ENCODE assay signal across 26 mouse cellular contexts in the genomic region with DNA sequence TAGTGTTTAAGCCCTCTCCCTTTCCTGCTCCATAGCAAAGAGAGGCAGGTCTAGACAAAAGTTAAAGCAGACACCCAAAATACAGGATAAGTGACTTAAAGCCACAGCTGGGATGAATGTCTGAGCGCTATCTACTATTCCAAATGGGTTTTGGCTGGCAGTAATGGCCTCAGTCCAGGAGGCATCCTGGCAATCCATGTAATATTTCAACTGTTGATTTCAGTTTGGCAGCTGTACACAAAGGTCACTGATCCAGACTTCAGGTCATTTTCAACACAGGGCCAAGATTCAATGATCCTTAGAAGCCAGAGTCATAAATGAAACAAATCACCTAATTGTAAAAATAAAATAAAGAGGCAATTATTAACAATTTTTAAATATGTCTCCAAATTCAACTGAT.
DNase-seq lines count a peak whose midpoint lies in the region; ATAC-seq and TF ChIP-seq lines count a peak whose summit lies in the region.
"Had no signal": no experiment of that assay in that cellular context is flagged by ENCODE, and none has a peak within 500 bp of the region (broad histone marks: within the 10 kb centered on the region; RNA-seq: fewer than 3 reads in every experiment).

No protein-coding gene starts in this region.

- H3K9ac ChIP-seq in kidney, embryonic 14.5 days (ENCODE audit: low read depth, low read length), result no peak overlapping the region
- H3K9ac ChIP-seq: forebrain, embryonic 12.5 days; hindbrain, embryonic 12.5 days; intestine, embryonic 15.5 days; limb, embryonic 13.5 days; liver, embryonic 13.5 days; midbrain, embryonic 15.5 days had no signal

- H3K27ac ChIP-seq in kidney, adult 2 months (ENCODE audit: insufficient read depth, low read depth, low read length), result no peak overlapping the region
- no peak overlapping the region for H3K27ac ChIP-seq in kidney, embryonic 14.5 days (ENCODE audit: low read depth, low read length)
- H3K27ac ChIP-seq: forebrain, embryonic 12.5 days; hindbrain, embryonic 12.5 days; hindbrain, postnatal 0 days; intestine, embryonic 15.5 days; limb, embryonic 13.5 days; liver, embryonic 13.5 days; macrophage; midbrain, embryonic 15.5 days had no signal

- H3K4me3 ChIP-seq in kidney, adult 2 months (ENCODE audit: insufficient read depth, low read depth, low read length), result no peak overlapping the region
- H3K4me3 ChIP-seq in kidney, embryonic 14.5 days (ENCODE audit: low read length), result no peak overlapping the region
- H3K4me3 ChIP-seq: erythroblast, embryonic 14.5 days; forebrain, embryonic 12.5 days; hindbrain, embryonic 12.5 days; intestine, embryonic 15.5 days; limb, embryonic 13.5 days; liver, embryonic 13.5 days; midbrain, embryonic 15.5 days had no signal

- peak; percentile 19 to 38 for DNase-seq in cerebellum, postnatal 14 days
- no peak for DNase-seq in cerebellum, postnatal 4 days (ENCODE audit: low spot score in 2 of 2)
- DNase-seq in kidney, adult 2 months, result peak; percentile 37
- peak; percentile 6 for DNase-seq in adipocyte (ENCODE audit: low spot score)
- DNase-seq in heart, postnatal 10 days, result peak; percentile 59 to 70
- DNase-seq in right cerebral cortex, postnatal 36 days (ENCODE audit: low spot score in 2 of 2), result no peak
- DNase-seq: B cell, adult 2 months; cerebellum, adult 9-10 months; gastrocnemius, postnatal 14 days; kidney, postnatal 14 days; liver, embryonic 13.5 days; lung, adult 2 months; lung, postnatal 10 days; right cerebral cortex, postnatal 25 days; spleen, adult 18-20 months; thymus, postnatal 14 days had no signal

- no peak overlapping the region for H3K4me2 ChIP-seq in kidney, embryonic 14.5 days (replicated peaks; ENCODE audit: low read depth, low read length)
- H3K4me2 ChIP-seq: forebrain, embryonic 12.5 days; hindbrain, embryonic 12.5 days; intestine, embryonic 15.5 days; limb, embryonic 13.5 days; liver, embryonic 13.5 days; midbrain, embryonic 15.5 days had no signal

- intact Hi-C loops in heart, postnatal 10 days (cut with DNase I), result loop anchor here (5.0 to 10.0 kb wide), 3 partner anchors 33 to 315 kb away; no protein-coding TSS in a partner anchor

- TF ChIP-seq POLR2A in kidney, adult 2 months (IDR thresholded peaks at IDR 0.05; ENCODE audit: low read depth, low read length), result no peak

- H3K4me1 ChIP-seq in kidney, adult 2 months (ENCODE audit: control insufficient read depth, insufficient read depth, low read length), result no peaks in the 10 kb centered on the region
- no peaks in the 10 kb centered on the region for H3K4me1 ChIP-seq in kidney, embryonic 14.5 days (ENCODE audit: control insufficient read depth, insufficient read depth, low read length)
- H3K4me1 ChIP-seq: forebrain, embryonic 12.5 days; hindbrain, embryonic 12.5 days; intestine, embryonic 15.5 days; limb, embryonic 13.5 days; liver, embryonic 13.5 days; midbrain, embryonic 15.5 days had no signal

- no peaks in the 10 kb centered on the region for H3K36me3 ChIP-seq in kidney, adult 2 months (ENCODE audit: control insufficient read depth, insufficient read depth, low read length)
- H3K36me3 ChIP-seq in kidney, embryonic 14.5 days (ENCODE audit: control insufficient read depth, insufficient read depth, low read length), result no peaks in the 10 kb centered on the region
- H3K36me3 ChIP-seq: forebrain, embryonic 12.5 days; hindbrain, embryonic 12.5 days; intestine, embryonic 15.5 days; limb, embryonic 13.5 days; liver, embryonic 13.5 days; midbrain, embryonic 15.5 days had no signal

- no peaks in the 10 kb centered on the region for H3K9me3 ChIP-seq in kidney, embryonic 14.5 days (ENCODE audit: control insufficient read depth, low read length)
- H3K9me3 ChIP-seq: forebrain, embryonic 12.5 days; hindbrain, embryonic 12.5 days; intestine, embryonic 15.5 days; limb, embryonic 13.5 days; liver, embryonic 13.5 days; midbrain, embryonic 15.5 days had no signal

- no peak for TF ChIP-seq CTCF in kidney, adult 2 months (conservative IDR thresholded peaks at IDR 0.05; ENCODE audit: insufficient read depth, insufficient read length, low read depth, low read length)

- 78% methylated on average over 1 of the region's 1 CpGs for WGBS in kidney, adult 2 months
- WGBS in kidney, embryonic 14.5 days, result 83% methylated on average over 1 of the region's 1 CpGs

- no peaks in the 10 kb centered on the region for H3K27me3 ChIP-seq in kidney, adult 2 months (replicated peaks; ENCODE audit: control insufficient read depth, insufficient read depth, low read length)
- no peaks in the 10 kb centered on the region for H3K27me3 ChIP-seq in kidney, embryonic 14.5 days (ENCODE audit: control insufficient read depth, insufficient read depth, low read length)
- H3K27me3 ChIP-seq: forebrain, embryonic 12.5 days; hindbrain, embryonic 12.5 days; intestine, embryonic 15.5 days; limb, embryonic 13.5 days; liver, embryonic 13.5 days; midbrain, embryonic 15.5 days had no signal

- no peak for ATAC-seq in kidney, embryonic 14.5 days (ENCODE audit: low FRiP score, low TSS enrichment)
- no peak for ATAC-seq in activated CD4-positive, CD25-positive, alpha-beta regulatory T cell, adult 4 months
- ATAC-seq: hindbrain, postnatal 0 days; intestine, embryonic 15.5 days; midbrain, embryonic 15.5 days had no signal

Comparison
In these comparisons a context has a peak if more than half of its experiments do, and no peak if none do; other contexts are left out.
1. DNase-seq: peak in cerebellum, postnatal 14 days (2 of 2), kidney, adult 2 months (single experiment), adipocyte (single experiment) and heart, postnatal 10 days (2 of 2); none in cerebellum, postnatal 4 days (0 of 2) and right cerebral cortex, postnatal 36 days (0 of 2).